Mouse (Mus musculus) intestine, embryonic 16.5 days (tissue): ENCODE measurements around the gene Sms. TPM values are rescaled to one million over a fixed set of nuclear protein-coding genes. Genes with fewer than 3 reads are reported as not detected.

Experiments
- polyA plus RNA-seq: library from polyadenylated mRNA; unstranded; fragments of >200 nt; fragmentation: Nextera tagmentation; extraction: Ambion mirVana; gene quantifications from 2 replicates; pipeline ENCODE4 v1.2.1, GENCODE M21; 2015

The Sms gene
- polyA plus RNA-seq, 1 experiment from 2014 or later: 27.1 TPM

Other genes with a start within 250 kb of the Sms start
- gene Phex, start 77.0 kb downstream of the Sms start, polyA plus RNA-seq: 0.07 TPM in 1 of 2 replicates, not detected in the other
- 1.7 and 3.3 TPM in 2 replicates for gene Yy2, start 76.7 kb upstream of the Sms start, polyA plus RNA-seq
- gene Mbtps2, start 106.4 kb upstream of the Sms start, polyA plus RNA-seq: 16.8 and 17.9 TPM in 2 replicates
- gene Smpx, start 206.6 kb upstream of the Sms start, polyA plus RNA-seq: 1.4 and 1.6 TPM in 2 replicates